Mouse (Mus musculus): Measurements from ENCODE around the gene Ppp6r3.

Gene Ppp6r3

DNA sequence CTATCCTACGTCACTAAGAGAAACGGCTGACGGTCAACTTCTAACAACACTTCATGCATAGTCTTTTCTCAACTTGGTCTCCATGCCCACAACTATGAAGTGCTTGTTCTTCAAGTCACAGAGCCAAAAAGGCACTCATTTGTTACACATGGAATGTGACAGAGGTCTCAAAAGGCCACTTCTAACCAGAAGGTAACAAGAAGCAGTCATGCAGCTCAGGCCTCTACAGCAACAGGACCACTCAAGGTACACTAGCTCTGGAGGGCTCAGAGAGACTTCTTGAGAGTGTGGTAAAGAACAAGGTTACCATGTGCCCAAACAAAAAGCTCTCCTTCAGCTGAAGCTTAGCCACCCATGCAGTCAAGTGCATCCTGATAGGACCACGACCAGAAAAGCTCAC lies 46.9 kb downstream of the Ppp6r3 start:
- DNase-seq (ENCODE audit: low spot score), result no peak

DNA sequence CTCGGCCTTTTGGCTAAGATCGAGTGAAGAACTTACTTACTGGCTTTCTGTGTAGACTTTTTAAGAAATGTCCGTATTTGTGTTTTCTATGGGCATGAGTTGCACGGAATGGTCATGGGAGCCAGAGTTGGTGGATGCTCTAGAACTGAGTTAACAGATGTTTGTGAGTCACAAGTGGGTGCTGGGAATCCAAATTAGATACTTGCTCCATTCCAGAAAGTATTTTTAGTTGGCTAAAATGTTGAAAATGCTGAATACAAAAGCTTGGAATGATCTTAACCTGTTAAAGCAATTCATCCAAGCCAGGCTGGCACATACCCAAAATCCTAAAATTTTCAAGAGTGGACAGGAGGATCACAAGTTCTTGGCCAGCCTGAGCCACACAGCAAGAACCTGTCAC lies 48.0 kb downstream of the Ppp6r3 start:
- DNase-seq (ENCODE audit: low spot score), result no peak

- DNase-seq (ENCODE audit: low spot score), result no peak
Measured at GRCm38 (mm10) chr19:3519471-3520169, 55.9 kb downstream of the Ppp6r3 start.

DNA sequence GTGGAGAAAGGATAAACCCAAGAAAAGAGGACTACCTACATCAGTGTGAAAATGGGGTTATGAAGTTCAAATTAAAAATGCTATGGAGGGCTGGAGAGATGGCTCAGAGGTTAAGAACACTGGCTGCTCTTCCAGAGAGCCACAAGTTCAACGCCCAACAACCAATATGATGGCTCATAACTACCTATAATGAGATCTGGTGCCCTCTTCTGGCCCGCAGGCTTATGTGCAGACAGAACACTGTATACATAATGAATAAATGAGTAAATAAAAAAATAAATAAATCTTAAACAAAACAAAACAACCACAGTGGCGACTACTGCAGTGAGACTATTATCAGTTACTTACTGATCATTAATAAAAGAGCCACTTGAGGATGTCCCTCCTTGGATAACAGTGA lies 78.3 kb downstream of the Ppp6r3 start:
- no peak for DNase-seq (ENCODE audit: low spot score)

- no peak for DNase-seq (ENCODE audit: low spot score)
Measured at GRCm38 (mm10) chr19:3489826-3490225, 85.7 kb downstream of the Ppp6r3 start.

DNA sequence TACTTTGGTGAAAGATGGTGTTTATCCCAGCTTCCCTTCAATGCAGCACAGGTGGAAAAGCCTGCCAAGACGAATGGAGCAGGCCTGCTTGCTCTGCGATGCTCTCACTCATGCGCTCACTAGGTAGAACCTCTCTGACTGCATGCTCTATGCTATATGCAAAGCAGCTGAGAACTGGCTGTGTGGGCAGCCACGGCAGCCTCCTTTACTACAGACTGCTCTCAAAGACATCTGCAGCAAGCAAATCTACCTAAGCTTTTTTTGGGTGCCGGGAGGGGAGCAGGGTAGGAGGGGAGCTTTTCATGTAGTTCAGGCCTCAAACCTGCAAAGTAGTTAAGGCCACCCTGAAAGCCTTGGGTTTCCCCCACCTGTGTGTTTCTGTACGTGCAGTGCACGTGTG lies 92.7 kb downstream of the Ppp6r3 start:
- DNase-seq (ENCODE audit: low spot score), result no peak

DNA sequence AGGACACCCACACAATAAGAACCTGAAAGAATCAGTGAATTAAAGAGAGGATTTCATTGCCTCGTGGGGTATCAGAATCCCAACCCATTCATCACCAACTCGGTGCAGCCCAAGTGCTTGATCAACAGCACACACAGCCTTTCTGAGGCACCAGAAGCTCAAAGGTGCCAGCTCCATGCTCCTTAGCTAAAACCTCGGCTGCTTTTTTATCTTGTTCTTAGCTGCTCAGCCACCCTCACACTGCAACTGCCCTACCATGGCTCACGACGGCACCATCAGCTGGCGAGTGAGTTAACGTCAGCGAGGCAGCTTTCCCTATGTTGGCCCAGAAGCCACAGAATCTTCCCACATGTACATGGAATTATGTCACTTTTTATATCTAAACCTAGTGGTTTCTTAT lies 95.4 kb downstream of the Ppp6r3 start:
- no peak for DNase-seq (ENCODE audit: low spot score)

DNA sequence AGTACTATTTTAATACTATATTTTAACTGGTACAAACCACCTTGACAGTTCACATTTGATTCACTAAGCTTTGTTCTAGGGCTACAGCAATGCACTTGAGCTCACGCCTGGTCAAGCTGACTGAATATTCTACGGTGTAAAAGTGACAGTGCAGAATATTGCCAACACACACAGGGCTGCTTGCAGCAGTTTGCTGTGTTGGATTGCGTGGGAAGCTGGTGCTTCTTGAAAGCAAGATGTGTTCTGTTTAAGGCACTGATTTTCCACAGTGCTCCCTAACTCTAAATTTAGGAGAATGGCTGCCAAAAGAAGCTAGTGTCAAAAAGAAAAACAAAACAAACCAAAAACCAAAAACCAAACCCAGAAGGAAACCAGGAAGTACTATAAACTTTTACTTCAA lies 98.6 kb downstream of the Ppp6r3 start:
- no peak for DNase-seq (ENCODE audit: low spot score)

DNA sequence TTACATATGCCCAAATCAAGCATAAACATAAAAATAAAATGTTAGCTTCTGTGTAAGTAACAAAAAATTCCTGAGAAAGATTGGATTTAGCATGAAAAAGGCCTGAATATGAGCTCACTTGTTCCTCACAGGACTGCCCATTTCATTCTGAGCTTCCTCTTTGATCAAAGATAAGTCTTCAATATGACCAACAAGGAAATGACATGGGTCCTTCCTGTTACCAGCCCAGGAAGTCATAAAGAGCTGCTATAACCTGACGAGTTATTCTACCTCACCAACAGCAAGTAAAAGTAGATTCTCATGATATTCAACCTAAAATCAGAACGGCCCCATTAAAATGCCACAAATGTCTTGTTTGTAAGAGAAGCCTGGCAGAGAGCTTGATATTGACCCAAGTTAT lies 104.3 kb downstream of the Ppp6r3 start:
- no peak for DNase-seq (ENCODE audit: low spot score)

- no peak for DNase-seq (ENCODE audit: low spot score)
Measured at GRCm38 (mm10) chr19:3467574-3467973, 108.0 kb downstream of the Ppp6r3 start.

- DNase-seq (ENCODE audit: low spot score), result no peak
Measured at GRCm38 (mm10) chr19:3459986-3460385, 115.6 kb downstream of the Ppp6r3 start.

DNA sequence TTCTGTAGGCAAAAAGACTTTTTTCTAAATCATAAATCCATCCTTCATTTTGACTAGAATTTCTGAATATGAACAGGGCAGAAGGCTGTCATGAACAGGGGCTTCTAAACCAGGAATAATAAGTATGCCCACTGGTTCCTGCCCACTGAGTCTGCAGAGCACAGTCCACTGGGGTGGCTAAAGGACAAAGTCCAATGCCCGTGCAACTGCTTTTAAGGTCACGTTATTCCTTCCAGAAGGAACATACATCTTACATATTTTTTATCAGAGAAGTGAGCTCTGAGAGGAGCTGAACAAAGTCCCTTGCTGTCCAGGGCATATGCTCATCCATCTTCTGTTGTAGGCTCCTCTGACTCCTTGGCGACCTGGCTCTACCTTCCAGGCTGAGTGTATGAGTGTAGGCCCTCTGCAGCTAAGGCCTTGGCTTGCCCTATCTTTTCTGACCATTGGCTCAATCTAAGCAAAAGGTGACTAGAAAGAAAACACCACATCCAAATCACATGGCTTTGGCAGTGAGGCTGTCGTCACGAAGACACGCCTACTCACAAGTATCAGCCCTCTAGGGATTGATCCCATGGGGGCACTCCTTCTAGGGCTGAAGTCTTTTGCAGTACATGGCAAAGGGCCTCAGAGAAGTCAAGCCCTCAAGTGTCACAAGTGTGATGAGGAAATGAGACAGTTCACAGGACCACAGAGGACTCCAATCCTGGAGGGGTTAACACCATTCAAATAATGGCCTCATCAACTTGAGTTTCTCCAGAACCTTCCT lies 117.0 kb downstream of the Ppp6r3 start:
- no peak for DNase-seq (ENCODE audit: low spot score)

DNA sequence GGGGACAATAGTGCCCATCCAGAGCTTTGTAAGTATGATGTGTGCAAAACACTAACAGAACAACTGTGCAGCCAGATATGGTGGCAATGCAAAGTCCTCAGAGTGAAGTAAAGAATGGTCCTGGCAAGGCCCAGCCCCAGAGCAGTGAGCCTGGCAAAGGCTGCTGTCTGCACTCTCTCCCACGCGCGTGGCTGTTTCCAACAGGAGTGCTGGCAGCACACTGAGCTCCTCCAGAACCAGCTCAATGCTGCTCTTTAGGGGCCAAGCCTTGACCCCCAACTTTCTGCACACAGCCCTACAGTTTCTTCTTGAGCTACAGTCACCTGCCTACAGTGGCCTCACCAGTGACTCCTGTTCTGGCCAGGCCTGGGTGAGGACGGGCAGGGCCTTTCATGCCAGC lies 117.8 kb downstream of the Ppp6r3 start:
- no peak for DNase-seq (ENCODE audit: low spot score)

DNA sequence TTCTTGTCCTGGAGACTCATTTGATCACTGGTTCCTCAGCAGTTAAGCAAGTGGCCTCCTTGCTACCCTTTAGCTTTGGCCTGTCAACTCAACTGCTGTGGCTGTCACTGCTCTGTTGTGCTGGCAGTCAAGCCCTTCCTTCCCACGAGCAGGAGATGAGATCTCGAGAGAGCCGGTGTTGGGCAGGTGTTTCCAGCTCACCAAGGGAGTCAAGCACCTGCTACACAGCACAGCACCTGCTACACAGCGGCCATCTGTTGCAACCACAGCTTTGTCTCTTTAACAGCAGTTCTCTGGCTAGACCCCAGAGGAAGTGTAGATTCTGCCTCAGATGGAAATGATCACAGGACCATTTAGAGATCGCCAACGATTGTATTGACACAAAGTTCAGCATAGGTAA lies 123.9 kb downstream of the Ppp6r3 start:
- DNase-seq (ENCODE audit: low spot score), result no peak

- no peak for DNase-seq (ENCODE audit: low spot score)
Measured at GRCm38 (mm10) chr19:3451170-3451569, 124.4 kb downstream of the Ppp6r3 start.

GRCm38 (mm10) chr19:3450714-3451113 lies 124.8 kb downstream of the Ppp6r3 start:
- DNase-seq (ENCODE audit: low spot score), result no peak

GRCm38 (mm10) chr19:3449248-3449647 lies 126.3 kb downstream of the Ppp6r3 start:
- DNase-seq (ENCODE audit: low spot score), result no peak

- DNase-seq (ENCODE audit: low spot score), result no peak
Measured at GRCm38 (mm10) chr19:3447348-3447747, 128.2 kb downstream of the Ppp6r3 start.

DNA sequence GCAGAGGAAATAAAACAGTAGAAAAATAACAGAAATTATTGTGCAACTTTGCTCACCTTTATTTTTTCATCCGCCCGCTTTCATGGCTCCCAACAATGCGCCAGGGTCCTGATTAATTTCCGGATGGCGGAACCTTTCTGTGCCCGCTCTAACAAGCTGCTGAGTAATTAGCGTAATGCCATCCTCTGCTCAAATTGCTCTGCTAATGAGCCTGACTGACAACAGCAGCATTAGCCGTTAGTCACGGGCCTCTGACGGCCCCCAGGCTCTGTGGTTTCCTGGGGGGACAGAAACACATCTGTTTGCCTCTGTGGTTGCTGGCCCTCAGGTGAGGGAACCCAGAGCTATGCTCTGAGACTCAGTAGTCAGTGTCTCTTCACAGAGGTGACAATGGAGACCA lies 134.5 kb downstream of the Ppp6r3 start:
- DNase-seq (ENCODE audit: low spot score), result no peak

- no peak for DNase-seq (ENCODE audit: low spot score)
Measured at GRCm38 (mm10) chr19:3440667-3441066, 134.9 kb downstream of the Ppp6r3 start.

DNA sequence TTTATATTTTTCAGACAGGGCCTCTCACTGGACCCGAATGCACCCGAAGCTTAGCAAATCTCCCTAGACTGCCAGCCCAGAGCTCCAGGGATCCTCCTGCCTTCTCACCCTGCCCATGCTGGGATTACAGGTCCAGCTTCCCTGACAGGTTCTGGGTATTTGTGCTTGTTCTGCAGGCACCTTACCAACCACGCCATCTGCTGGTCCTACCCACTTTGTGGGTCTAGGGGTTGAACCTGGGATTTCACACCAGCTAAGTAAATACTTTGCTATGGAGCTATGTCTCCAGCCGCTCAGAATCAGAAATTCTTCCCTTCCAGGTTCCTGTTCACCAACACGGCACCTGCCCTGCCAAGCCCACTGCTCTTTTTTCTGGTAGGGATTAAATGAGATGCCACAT lies 137.6 kb downstream of the Ppp6r3 start:
- no peak for DNase-seq (ENCODE audit: low spot score)

DNA sequence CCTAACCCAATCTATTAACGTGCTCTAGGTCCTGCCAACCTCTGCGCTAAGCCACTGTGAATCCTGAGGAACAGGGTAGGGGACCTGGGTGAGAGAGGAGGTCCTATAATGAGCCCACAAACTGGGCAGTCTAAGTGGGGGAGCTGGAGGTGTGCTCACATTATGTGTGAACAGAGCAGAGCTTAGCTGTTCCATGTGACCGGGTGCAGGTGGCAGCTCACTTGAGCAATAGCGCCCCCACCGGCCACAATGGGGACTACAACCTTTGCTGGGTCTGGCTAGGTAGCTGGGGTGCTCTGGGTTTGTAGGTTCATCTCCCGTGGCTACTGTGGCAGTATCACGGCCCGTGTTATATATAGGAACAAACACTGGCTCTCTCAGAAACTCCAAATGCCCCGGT lies 138.7 kb downstream of the Ppp6r3 start:
- DNase-seq (ENCODE audit: low spot score), result no peak

- DNase-seq (ENCODE audit: low spot score), result no peak
Measured at GRCm38 (mm10) chr19:3435824-3436223, 139.7 kb downstream of the Ppp6r3 start.

- no peak for DNase-seq (ENCODE audit: low spot score)
Measured at GRCm38 (mm10) chr19:3434641-3435040, 140.9 kb downstream of the Ppp6r3 start.

Data from urinary bladder, postnatal 10 days (tissue).